24 mouse cellular contexts compared by ENCODE assay signal in genomic region chr12:32163706-32164105, GRCm38 (mm10). TPM values are rescaled to one million over a fixed set of nuclear protein-coding genes. Genes with fewer than 3 reads are reported as not detected.
DNase-seq lines count a peak whose midpoint lies in the region; ATAC-seq and TF ChIP-seq lines count a peak whose summit lies in the region.
"Had no signal": no experiment of that assay in that cellular context is flagged by ENCODE, and none has a peak within 500 bp of the region (broad histone marks: within the 10 kb centered on the region; RNA-seq: fewer than 3 reads in every experiment).

No protein-coding gene starts in this region.

- no peaks in the 10 kb centered on the region for H3K9me3 ChIP-seq in lung, postnatal 0 days (ENCODE audit: low read length)
- H3K9me3 ChIP-seq in hindbrain, embryonic 16.5 days (ENCODE audit: control insufficient read depth, low read length), result no peaks in the 10 kb centered on the region
- H3K9me3 ChIP-seq: heart, embryonic 13.5 days; limb, embryonic 15.5 days; midbrain, embryonic 15.5 days had no signal

- H3K4me2 ChIP-seq in lung, postnatal 0 days (replicated peaks; ENCODE audit: low read depth, low read length), result no peak overlapping the region
- no peak overlapping the region for H3K4me2 ChIP-seq in hindbrain, embryonic 16.5 days (ENCODE audit: low read length)
- H3K4me2 ChIP-seq: heart, embryonic 13.5 days; limb, embryonic 15.5 days; midbrain, embryonic 15.5 days had no signal

- no peaks in the 10 kb centered on the region for H3K27me3 ChIP-seq in lung, postnatal 0 days (replicated peaks; ENCODE audit: insufficient read depth, low read length)
- H3K27me3 ChIP-seq in hindbrain, embryonic 16.5 days (replicated peaks; ENCODE audit: control insufficient read depth, insufficient read depth, low read length), result no peaks in the 10 kb centered on the region
- H3K27me3 ChIP-seq: heart, embryonic 13.5 days; limb, embryonic 15.5 days; midbrain, embryonic 15.5 days had no signal

- no peaks in the 10 kb centered on the region for H3K4me1 ChIP-seq in lung, postnatal 0 days (ENCODE audit: insufficient read depth, low read depth, low read length)
- H3K4me1 ChIP-seq in bone marrow macrophage, adult 2 months (ENCODE audit: control insufficient read depth, insufficient read depth, low read length), result peaks cover 36% of the 10 kb centered on the region
- H3K4me1 ChIP-seq in hindbrain, embryonic 16.5 days (ENCODE audit: control insufficient read depth, insufficient read depth, low read depth, low read length), result no peaks in the 10 kb centered on the region
- H3K4me1 ChIP-seq: heart, embryonic 13.5 days; limb, embryonic 15.5 days had no signal

- TF ChIP-seq EP300 in lung, postnatal 0 days (IDR thresholded peaks at IDR 0.05), result no peak

- TF ChIP-seq POLR2A in bone marrow macrophage, adult 2 months (IDR thresholded peaks at IDR 0.05; ENCODE audit: borderline replicate concordance, low read depth, low read length), result no peak

- no peak for ATAC-seq in lung, postnatal 0 days
- ATAC-seq in megakaryocyte progenitor cell, adult 5-6 weeks (replicated peaks; ENCODE audit: poor library complexity), result peak; percentile 88
- ATAC-seq in hindbrain, embryonic 16.5 days, result no peak
- ATAC-seq: forebrain, embryonic 16.5 days; hindbrain, postnatal 0 days; intestine, postnatal 0 days; midbrain, embryonic 15.5 days; Patski had no signal

- no peak overlapping the region for H3K27ac ChIP-seq in lung, postnatal 0 days (ENCODE audit: low read length)
- peak overlapping the region; percentile 41 for H3K27ac ChIP-seq in bone marrow macrophage, adult 2 months (ENCODE audit: insufficient read depth, low read depth, low read length)
- no peak overlapping the region for H3K27ac ChIP-seq in hindbrain, embryonic 16.5 days (ENCODE audit: low read depth, low read length)
- H3K27ac ChIP-seq: heart, embryonic 13.5 days; hindbrain, postnatal 0 days; kidney, postnatal 0 days; limb, embryonic 15.5 days; midbrain, embryonic 15.5 days had no signal

- no peaks in the 10 kb centered on the region for H3K36me3 ChIP-seq in lung, postnatal 0 days (ENCODE audit: insufficient read depth, low read length)
- no peaks in the 10 kb centered on the region for H3K36me3 ChIP-seq in hindbrain, embryonic 16.5 days (ENCODE audit: control insufficient read depth, insufficient read depth, low read length)
- H3K36me3 ChIP-seq: heart, embryonic 13.5 days; limb, embryonic 15.5 days; midbrain, embryonic 15.5 days had no signal

- H3K9ac ChIP-seq in lung, postnatal 0 days (replicated peaks; ENCODE audit: low read depth), result no peak overlapping the region
- no peak overlapping the region for H3K9ac ChIP-seq in hindbrain, embryonic 16.5 days (ENCODE audit: low read depth, low read length)
- H3K9ac ChIP-seq: heart, embryonic 13.5 days; limb, embryonic 15.5 days; midbrain, embryonic 15.5 days had no signal

- H3K4me3 ChIP-seq in lung, postnatal 0 days (ENCODE audit: low read depth, low read length), result no peak overlapping the region
- no peak overlapping the region for H3K4me3 ChIP-seq in bone marrow macrophage, adult 2 months (ENCODE audit: insufficient read depth, low read length)
- no peak overlapping the region for H3K4me3 ChIP-seq in hindbrain, embryonic 16.5 days (ENCODE audit: low read length)
- H3K4me3 ChIP-seq: heart, embryonic 13.5 days; limb, embryonic 15.5 days; midbrain, embryonic 15.5 days had no signal

- WGBS in lung, postnatal 0 days, result 58% methylated on average over 2 of the region's 2 CpGs
- 97% methylated on average over 2 of the region's 2 CpGs for WGBS in hindbrain, embryonic 16.5 days

- no peak for TF ChIP-seq CTCF in lung, postnatal 0 days (IDR thresholded peaks at IDR 0.05)
- TF ChIP-seq CTCF in bone marrow macrophage, adult 2 months (IDR thresholded peaks at IDR 0.05; ENCODE audit: low read depth, low read length), result no peak

- peak; percentile 56 for DNase-seq in lung, postnatal 0 days (ENCODE audit: low spot score)
- DNase-seq in lung, postnatal 10 days, result no peak
- no peak for DNase-seq in retina, postnatal 1 day
- no peak for DNase-seq in right cerebral cortex, postnatal 14 days
- DNase-seq: adrenal gland, postnatal 14 days; cerebellum, adult 11 months; cerebellum, postnatal 10 days; embryo, embryonic 11 days; gastrocnemius, postnatal 36 days; heart, postnatal 36 days; layer of hippocampus, postnatal 36 days; thymus, postnatal 4 days had no signal

RNA-seq across cellular contexts. Expression of gene Pik3cg, which starts 44.8 kb away (rescaled TPM):
- polyA plus RNA-seq in lung, postnatal 0 days (2015; fragmentation: Nextera tagmentation; extraction: Ambion mirVana), result 2.3 and 2.5 TPM in 2 replicates
- 73.2 and 75.7 TPM in 2 replicates for polyA plus RNA-seq in bone marrow macrophage, adult 2 months (2012; ENCODE audit: insufficient read depth, insufficient read length, missing spikeins)
- 84.9 and 91.5 TPM in 2 replicates for total RNA-seq in megakaryocyte progenitor cell, adult 5-6 weeks (2015)
- total RNA-seq in megakaryocyte progenitor cell, adult 5-6 weeks (2017), result 32.5 and 36.9 TPM in 2 replicates
- 0.98 and 1.4 TPM in 2 replicates for polyA plus RNA-seq in hindbrain, embryonic 16.5 days (2015; fragmentation: Nextera tagmentation; extraction: Ambion mirVana)
- polyA plus RNA-seq: C2C12, Patski had no signal

Comparison
In these comparisons a context has a peak if more than half of its experiments do, and no peak if none do; other contexts are left out.
1. RNA of gene Pik3cg, which starts 44.8 kb away (polyA plus RNA-seq): 73.2 to 75.7 TPM in bone marrow macrophage, adult 2 months; 2.3 to 2.5 TPM in lung, postnatal 0 days and 0.98 to 1.4 TPM in hindbrain, embryonic 16.5 days; every median in the first group is over 10 times any median in the second.